ENCODE assay signal across 11 mouse cellular contexts in genomic region chr14:26488329-26489020, GRCm38 (mm10). TPM values are rescaled to one million over a fixed set of nuclear protein-coding genes. Genes with fewer than 3 reads are reported as not detected.
DNase-seq lines count a peak whose midpoint lies in the region; ATAC-seq lines count a peak whose summit lies in the region.
"Had no signal": no experiment of that assay in that cellular context is flagged by ENCODE, and none has a peak within 500 bp of the region (broad histone marks: within the 10 kb centered on the region; RNA-seq: fewer than 3 reads in every experiment).

No protein-coding gene starts in this region.

- H3K4me1 ChIP-seq in limb, embryonic 12.5 days (replicated peaks) = no peaks in the 10 kb centered on the region; the same call in 1 of the 2 replicates
- H3K4me1 ChIP-seq in limb, embryonic 10.5 days = no peaks in the 10 kb centered on the region
- peaks cover 9% of the 10 kb centered on the region for H3K4me1 ChIP-seq in hindbrain, embryonic 12.5 days

- no peak overlapping the region for H3K9ac ChIP-seq in limb, embryonic 12.5 days (replicated peaks)
- H3K9ac ChIP-seq in hindbrain, embryonic 12.5 days = 0 out of 2 replicates have a peak overlapping the region, but pooled peaks have one; percentile 32
- H3K9ac ChIP-seq: lung, embryonic 15.5 days had no signal

- no peak overlapping the region for H3K4me3 ChIP-seq in limb, embryonic 12.5 days (replicated peaks)
- H3K4me3 ChIP-seq in limb, embryonic 10.5 days = no peak overlapping the region
- H3K4me3 ChIP-seq in hindbrain, embryonic 12.5 days = no peak overlapping the region
- H3K4me3 ChIP-seq: lung, embryonic 15.5 days had no signal

- 76% methylated on average over 9 of the region's 9 CpGs for WGBS in limb, embryonic 12.5 days
- WGBS in limb, embryonic 10.5 days = 70% methylated on average over 9 of the region's 9 CpGs
- WGBS in hindbrain, embryonic 12.5 days = 54% methylated on average over 9 of the region's 9 CpGs

- 0 out of 2 replicates have a peak overlapping the region, but pooled peaks have one; percentile 2 for H3K27ac ChIP-seq in limb, embryonic 12.5 days
- H3K27ac ChIP-seq in limb, embryonic 10.5 days = no peak overlapping the region
- H3K27ac ChIP-seq in hindbrain, embryonic 12.5 days = no peak overlapping the region
- H3K27ac ChIP-seq: lung, embryonic 15.5 days had no signal

- ATAC-seq in limb, embryonic 12.5 days (ENCODE audit: insufficient number of reproducible peaks, insufficient read depth, low FRiP score, low TSS enrichment, low read depth) = no peak
- ATAC-seq in hindbrain, embryonic 12.5 days (ENCODE audit: low FRiP score) = peak; percentile 50; the same call in 1 of the 2 replicates

- H3K36me3 ChIP-seq in limb, embryonic 12.5 days = no peaks in the 10 kb centered on the region
- no peaks in the 10 kb centered on the region for H3K36me3 ChIP-seq in limb, embryonic 10.5 days
- no peaks in the 10 kb centered on the region for H3K36me3 ChIP-seq in hindbrain, embryonic 12.5 days
- H3K36me3 ChIP-seq: lung, embryonic 15.5 days had no signal

- no peaks in the 10 kb centered on the region for H3K27me3 ChIP-seq in limb, embryonic 12.5 days
- no peaks in the 10 kb centered on the region for H3K27me3 ChIP-seq in limb, embryonic 10.5 days (ENCODE audit: low read depth, poor library complexity, severe bottlenecking)
- no peaks in the 10 kb centered on the region for H3K27me3 ChIP-seq in hindbrain, embryonic 12.5 days
- H3K27me3 ChIP-seq: lung, embryonic 15.5 days had no signal

- peak; percentile 14 to 24 for DNase-seq in cerebellum, adult 18-20 months
- DNase-seq in cerebellum, adult 8-10 months = no peak
- no peak for DNase-seq in limb, embryonic 10.5 days (ENCODE audit: low spot score)
- DNase-seq in retina, postnatal 1 day = peak; percentile 68
- DNase-seq in MN1 (ENCODE audit: low spot score) = no peak
- no peak for DNase-seq in layer of hippocampus, postnatal 10 days (ENCODE audit: low spot score in 2 of 2)
- DNase-seq: adrenal gland, postnatal 10 days; right cerebral cortex, postnatal 25 days had no signal

- H3K4me2 ChIP-seq in limb, embryonic 12.5 days = no peak overlapping the region
- H3K4me2 ChIP-seq in hindbrain, embryonic 12.5 days (replicated peaks) = no peak overlapping the region
- H3K4me2 ChIP-seq: lung, embryonic 15.5 days had no signal

- no peaks in the 10 kb centered on the region for H3K9me3 ChIP-seq in limb, embryonic 12.5 days
- no peaks in the 10 kb centered on the region for H3K9me3 ChIP-seq in limb, embryonic 10.5 days (replicated peaks)
- no peaks in the 10 kb centered on the region for H3K9me3 ChIP-seq in hindbrain, embryonic 12.5 days (replicated peaks)
- H3K9me3 ChIP-seq: lung, embryonic 15.5 days had no signal

RNA-seq across cellular contexts. Expression of gene Slmap, which starts 46.3 kb away (rescaled TPM):
- 22.9 and 23.5 TPM in 2 replicates for polyA plus RNA-seq in limb, embryonic 12.5 days (2016; fragmentation: Nextera tagmentation; extraction: Ambion mirVana)
- 14.3 and 17.2 TPM in 2 replicates for polyA plus RNA-seq in limb, embryonic 10.5 days (2016; fragmentation: Nextera tagmentation; extraction: Ambion mirVana)
- polyA plus RNA-seq in hindbrain, embryonic 12.5 days (2016; fragmentation: Nextera tagmentation; extraction: Ambion mirVana) = 24.9 and 25.5 TPM in 2 replicates
- 10 to 100 TPM; 80.9 to 81.9 TPM for total RNA-seq in layer of hippocampus, postnatal 10 days (2021)

Comparison
In these comparisons a context has a peak if more than half of its experiments do, and no peak if none do; other contexts are left out.
1. DNase-seq: peak in cerebellum, adult 18-20 months (2 of 2) and retina, postnatal 1 day (single experiment); none in cerebellum, adult 8-10 months (single experiment), limb, embryonic 10.5 days (single experiment), MN1 (single experiment) and layer of hippocampus, postnatal 10 days (0 of 2).